Mouse (Mus musculus): ENCODE measurements around the gene Eral1. TPM values are rescaled to one million over a fixed set of nuclear protein-coding genes. Genes with fewer than 3 reads are reported as not detected.
A peak's percentile ranks its signal among the peaks of the same experiment; 100 is the strongest.

Gene Eral1
- polyA plus RNA-seq, 1 experiment from 2014 or later = 32.4 TPM

DNA sequence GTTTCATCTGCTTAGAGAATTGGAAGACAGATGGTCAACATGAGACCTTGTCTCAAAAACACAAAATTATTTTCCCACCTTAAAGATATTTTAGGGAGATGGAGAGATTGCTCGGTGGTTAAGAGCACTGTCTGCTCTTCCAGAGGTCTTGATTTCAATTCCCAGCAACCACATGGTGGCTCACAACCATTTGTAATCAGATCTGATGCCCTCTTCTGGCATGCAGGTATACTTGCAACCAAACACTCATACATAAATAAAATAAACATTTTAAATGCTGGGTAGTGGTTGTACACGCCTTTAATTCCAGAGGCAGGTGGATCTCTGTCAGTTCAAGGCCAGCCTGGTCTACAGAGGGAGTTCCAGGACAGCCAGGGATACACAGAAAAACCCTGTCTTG, 39.3 kb downstream of the Eral1 start:
- WGBS = 77% methylated on average over 2 of the region's 2 CpGs

GRCm38 (mm10) chr11:78037831-78038752, 42.1 kb downstream of the Eral1 start, which contains the start of gene Flot2:
Gene Flot2 (plus strand): TSS chr11:78037931.
- Histone ChIP-seq H3K9me3 (ENCODE audit: control insufficient read depth, low read length) (no peaks in the 10 kb centered on the region), H3K4me2 (ENCODE audit: low read length) (peak within 1 kb of the TSS; percentile 89), H3K4me3 (ENCODE audit: low read depth, low read length) (peak within 1 kb of the TSS; percentile 87), H3K27me3 (replicated peaks; ENCODE audit: control insufficient read depth, insufficient read depth, low read length) (no peaks in the 10 kb centered on the region), H3K27ac (ENCODE audit: low read depth) (peak within 1 kb of the TSS; percentile 38; the same call in 1 of the 2 replicates), H3K36me3 (ENCODE audit: control insufficient read depth, insufficient read depth, low read length) (peaks cover 5% of the 10 kb centered on the region; the same call in 1 of the 2 replicates), H3K9ac (ENCODE audit: low read length) (peak within 1 kb of the TSS; percentile 81), H3K4me1 (replicated peaks; ENCODE audit: control insufficient read depth, insufficient read depth, low read length) (peaks cover 7% of the 10 kb centered on the region)
- ATAC-seq (replicated peaks; ENCODE audit: low FRiP score, low TSS enrichment, low read depth) (peak; percentile 87), DNase-seq (ENCODE audit: low spot score) (peak; percentile 73)
- WGBS = 2% methylated on average over 51 of the region's 55 CpGs

More for the DNA sequence above, 39.3 kb downstream of the Eral1 start:
- Histone ChIP-seq H3K27ac (ENCODE audit: low read depth) (no peak overlapping the region), H3K4me1 (replicated peaks; ENCODE audit: control insufficient read depth, insufficient read depth, low read length) (peaks cover 5% of the 10 kb centered on the region; the same call in 1 of the 2 replicates), H3K36me3 (ENCODE audit: control insufficient read depth, insufficient read depth, low read length) (no peaks in the 10 kb centered on the region), H3K9me3 (ENCODE audit: control insufficient read depth, low read length) (no peaks in the 10 kb centered on the region), H3K4me2 (ENCODE audit: low read length) (no peak overlapping the region), H3K9ac (ENCODE audit: low read length) (no peak overlapping the region), H3K27me3 (replicated peaks; ENCODE audit: control insufficient read depth, insufficient read depth, low read length) (no peaks in the 10 kb centered on the region), H3K4me3 (ENCODE audit: low read depth, low read length) (no peak overlapping the region)
- DNase-seq (ENCODE audit: low spot score) (no peak), ATAC-seq (replicated peaks; ENCODE audit: low FRiP score, low TSS enrichment, low read depth) (no peak)

DNA sequence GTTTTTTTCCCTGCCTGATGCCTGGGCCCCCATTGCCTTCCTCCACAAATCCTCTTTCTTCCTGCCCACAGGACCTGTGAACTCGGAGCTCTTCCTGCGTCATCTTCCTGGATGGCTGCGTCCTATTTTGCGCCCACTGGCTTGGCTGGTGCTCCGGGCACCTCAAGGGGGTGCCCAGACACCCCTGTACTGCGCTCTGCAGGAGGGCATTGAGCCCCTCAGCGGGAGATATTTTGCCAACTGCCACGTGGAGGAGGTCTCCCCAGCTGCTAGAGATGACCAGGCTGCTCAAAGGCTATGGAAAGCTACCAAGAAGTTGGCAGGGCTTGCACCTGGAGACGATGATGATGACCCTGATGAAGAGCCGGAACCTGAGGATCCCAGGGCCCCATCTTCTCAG, 43.4 kb downstream of the Eral1 start:
- no peaks in the 10 kb centered on the region for H3K27me3 ChIP-seq (replicated peaks; ENCODE audit: control insufficient read depth, insufficient read depth, low read length)
- 82% methylated on average over 10 of the region's 10 CpGs for WGBS
- no peak overlapping the region for H3K4me3 ChIP-seq (ENCODE audit: low read depth, low read length)
- no peak overlapping the region for H3K9ac ChIP-seq (ENCODE audit: low read length)
- H3K27ac ChIP-seq (ENCODE audit: low read depth) = no peak overlapping the region
- peaks cover 13% of the 10 kb centered on the region for H3K4me1 ChIP-seq (replicated peaks; ENCODE audit: control insufficient read depth, insufficient read depth, low read length)
- peaks cover 5% of the 10 kb centered on the region; the same call in 1 of the 2 replicates for H3K36me3 ChIP-seq (ENCODE audit: control insufficient read depth, insufficient read depth, low read length)
- ATAC-seq (replicated peaks; ENCODE audit: low FRiP score, low TSS enrichment, low read depth) (no peak), DNase-seq (ENCODE audit: low spot score) (no peak)
- H3K9me3 ChIP-seq (ENCODE audit: control insufficient read depth, low read length) = no peaks in the 10 kb centered on the region
- no peak overlapping the region for H3K4me2 ChIP-seq (ENCODE audit: low read length)

DNA sequence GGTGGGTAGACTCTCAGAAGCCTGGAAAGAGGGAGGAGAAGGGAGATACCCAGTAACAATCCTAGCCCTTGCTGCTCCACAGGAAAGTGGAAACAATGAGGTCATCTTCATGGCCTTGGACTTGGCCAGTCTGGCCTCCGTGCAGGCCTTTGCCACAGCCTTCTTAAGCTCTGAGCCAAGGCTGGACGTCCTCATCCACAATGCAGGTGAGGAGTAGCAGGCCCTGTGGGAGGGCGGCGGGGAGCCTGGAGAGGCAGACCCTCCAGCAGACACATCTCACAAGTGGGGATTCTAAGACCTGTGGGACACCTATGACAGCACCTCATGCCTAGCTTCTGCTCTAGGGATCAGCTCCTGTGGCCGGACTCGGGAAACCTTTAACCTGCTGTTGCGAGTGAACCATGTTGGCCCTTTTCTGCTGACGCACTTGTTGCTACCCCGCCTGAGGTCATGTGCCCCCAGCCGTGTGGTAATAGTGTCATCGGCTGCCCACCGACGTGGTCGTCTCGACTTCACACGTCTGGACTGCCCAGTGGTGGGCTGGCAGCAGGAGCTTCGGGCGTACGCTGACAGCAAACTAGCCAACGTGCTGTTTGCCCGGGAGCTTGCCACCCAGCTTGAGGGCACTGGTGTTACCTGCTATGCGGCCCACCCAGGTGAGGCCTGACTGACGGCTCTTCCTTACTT, 46.1 kb downstream of the Eral1 start:
- WGBS = 94% methylated on average over 23 of the region's 23 CpGs
- Histone ChIP-seq H3K9me3 (ENCODE audit: control insufficient read depth, low read length) (no peaks in the 10 kb centered on the region), H3K27ac (ENCODE audit: low read depth) (no peak overlapping the region), H3K4me3 (ENCODE audit: low read depth, low read length) (no peak overlapping the region), H3K9ac (ENCODE audit: low read length) (no peak overlapping the region), H3K4me2 (ENCODE audit: low read length) (no peak overlapping the region), H3K36me3 (ENCODE audit: control insufficient read depth, insufficient read depth, low read length) (peaks cover 19% of the 10 kb centered on the region), H3K27me3 (replicated peaks; ENCODE audit: control insufficient read depth, insufficient read depth, low read length) (no peaks in the 10 kb centered on the region), H3K4me1 (replicated peaks; ENCODE audit: control insufficient read depth, insufficient read depth, low read length) (peaks cover 20% of the 10 kb centered on the region)
- ATAC-seq (replicated peaks; ENCODE audit: low FRiP score, low TSS enrichment, low read depth) (no peak), DNase-seq (ENCODE audit: low spot score) (no peak)

DNA sequence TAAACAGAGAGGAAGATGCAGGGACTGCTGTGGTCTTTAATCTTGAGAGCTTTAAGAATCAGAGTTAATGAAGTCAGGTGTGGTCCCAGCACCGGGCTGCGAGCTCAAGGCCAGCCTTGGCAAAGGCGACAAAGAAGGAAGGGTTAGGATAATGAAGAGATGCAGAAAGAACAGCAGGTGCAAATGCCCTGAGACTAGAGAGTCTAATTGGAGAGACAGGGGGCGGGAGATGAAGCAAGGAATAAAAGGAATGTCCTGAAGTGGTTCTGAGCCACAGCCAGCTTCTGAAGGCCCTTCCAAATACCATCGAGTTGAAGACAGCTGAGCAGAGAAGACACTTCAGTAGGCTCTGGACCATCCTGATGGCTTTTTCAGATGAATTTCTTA, 47.4 kb downstream of the Eral1 start:
- peaks cover 17% of the 10 kb centered on the region for H3K4me1 ChIP-seq (replicated peaks; ENCODE audit: control insufficient read depth, insufficient read depth, low read length)
- ATAC-seq (replicated peaks; ENCODE audit: low FRiP score, low TSS enrichment, low read depth) = no peak
- peak overlapping the region; percentile 66 for H3K4me3 ChIP-seq (ENCODE audit: low read depth, low read length)
- DNase-seq (ENCODE audit: low spot score) = no peak
- peak overlapping the region; percentile 64 for H3K4me2 ChIP-seq (ENCODE audit: low read length)
- no peaks in the 10 kb centered on the region for H3K9me3 ChIP-seq (ENCODE audit: control insufficient read depth, low read length)
- H3K27me3 ChIP-seq (replicated peaks; ENCODE audit: control insufficient read depth, insufficient read depth, low read length) = no peaks in the 10 kb centered on the region
- peaks cover 32% of the 10 kb centered on the region for H3K36me3 ChIP-seq (ENCODE audit: control insufficient read depth, insufficient read depth, low read length)
- H3K27ac ChIP-seq (ENCODE audit: low read depth) = peak overlapping the region; percentile 80
- 8% methylated on average over 5 of the region's 5 CpGs for WGBS
- peak overlapping the region; percentile 63 for H3K9ac ChIP-seq (ENCODE audit: low read length)

DNA sequence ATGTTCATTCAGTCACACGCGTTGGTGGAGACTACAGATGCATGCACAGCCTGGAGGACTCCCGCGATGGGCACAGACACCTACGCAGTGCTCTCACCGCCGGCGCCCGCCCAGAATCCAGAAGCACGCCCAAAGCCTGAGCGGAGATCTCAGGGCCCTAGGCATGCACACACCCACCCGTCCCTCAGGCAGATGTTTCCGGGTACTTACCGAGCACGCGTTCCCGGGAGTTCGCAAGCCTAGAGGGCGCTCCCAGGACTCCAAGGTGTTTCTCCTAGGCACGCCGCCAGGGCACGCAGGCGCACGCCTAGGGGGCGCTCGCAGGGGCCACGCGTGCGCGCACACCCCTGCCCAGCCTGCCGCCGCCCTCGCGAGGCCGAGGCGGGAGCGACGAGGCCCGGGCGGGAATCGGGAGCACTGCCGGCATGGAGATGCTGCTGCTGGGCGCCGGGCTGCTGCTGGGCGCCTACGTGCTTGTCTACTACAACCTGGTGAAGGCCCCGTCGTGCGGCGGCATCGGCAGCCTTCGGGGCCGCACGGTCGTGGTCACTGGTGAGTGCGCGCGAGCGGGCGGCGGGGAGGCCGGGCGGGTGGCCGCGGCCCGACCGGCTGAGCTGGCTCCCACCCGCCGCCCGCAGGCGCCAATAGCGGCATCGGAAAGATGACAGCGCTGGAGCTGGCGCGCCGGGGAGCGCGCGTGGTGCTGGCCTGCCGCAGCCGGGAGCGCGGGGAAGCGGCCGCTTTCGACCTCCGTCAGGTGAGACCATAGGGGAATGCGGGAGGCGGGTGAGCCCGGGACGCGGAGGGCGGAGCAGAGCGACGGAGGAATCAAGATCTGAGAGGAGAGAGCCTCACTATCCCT, 48.0 kb downstream of the Eral1 start, which contains the start of gene Dhrs13:
TSS of gene Dhrs13 (plus strand) at position 334 of the 862 bp plus-strand sequence.
- WGBS = under 1% methylated on average over 96 of the region's 96 CpGs
- Histone ChIP-seq H3K9ac (ENCODE audit: low read length) (peak within 1 kb of the TSS; percentile 63), H3K4me2 (ENCODE audit: low read length) (peak within 1 kb of the TSS; percentile 64), H3K9me3 (ENCODE audit: control insufficient read depth, low read length) (no peaks in the 10 kb centered on the region), H3K27ac (ENCODE audit: low read depth) (peak within 1 kb of the TSS; percentile 80), H3K36me3 (ENCODE audit: control insufficient read depth, insufficient read depth, low read length) (peaks cover 38% of the 10 kb centered on the region), H3K4me3 (ENCODE audit: low read depth, low read length) (peak within 1 kb of the TSS; percentile 66), H3K27me3 (replicated peaks; ENCODE audit: control insufficient read depth, insufficient read depth, low read length) (no peaks in the 10 kb centered on the region), H3K4me1 (replicated peaks; ENCODE audit: control insufficient read depth, insufficient read depth, low read length) (peaks cover 15% of the 10 kb centered on the region)
- DNase-seq (ENCODE audit: low spot score) (peak; percentile 96), ATAC-seq (replicated peaks; ENCODE audit: low FRiP score, low TSS enrichment, low read depth) (peak; percentile 89)

- Histone ChIP-seq H3K36me3 (ENCODE audit: control insufficient read depth, insufficient read depth, low read length) (peaks cover 46% of the 10 kb centered on the region), H3K27me3 (replicated peaks; ENCODE audit: control insufficient read depth, insufficient read depth, low read length) (no peaks in the 10 kb centered on the region), H3K27ac (ENCODE audit: low read depth) (no peak overlapping the region), H3K4me2 (ENCODE audit: low read length) (peak overlapping the region; percentile 64), H3K4me1 (replicated peaks; ENCODE audit: control insufficient read depth, insufficient read depth, low read length) (peaks cover 15% of the 10 kb centered on the region), H3K9me3 (ENCODE audit: control insufficient read depth, low read length) (no peaks in the 10 kb centered on the region), H3K4me3 (ENCODE audit: low read depth, low read length) (peak overlapping the region; percentile 66), H3K9ac (ENCODE audit: low read length) (peak overlapping the region; percentile 63; the same call in 1 of the 2 replicates)
- ATAC-seq (replicated peaks; ENCODE audit: low FRiP score, low TSS enrichment, low read depth) (no peak), DNase-seq (ENCODE audit: low spot score) (no peak)
- WGBS = 39% methylated on average over 6 of the region's 6 CpGs
Measured at GRCm38 (mm10) chr11:78031389-78031788, 48.8 kb downstream of the Eral1 start.

GRCm38 (mm10) chr11:78030600-78030999, 49.6 kb downstream of the Eral1 start:
- Histone ChIP-seq H3K27me3 (replicated peaks; ENCODE audit: control insufficient read depth, insufficient read depth, low read length) (no peaks in the 10 kb centered on the region), H3K9ac (ENCODE audit: low read length) (no peak overlapping the region), H3K4me3 (ENCODE audit: low read depth, low read length) (no peak overlapping the region), H3K4me1 (replicated peaks; ENCODE audit: control insufficient read depth, insufficient read depth, low read length) (peaks cover 15% of the 10 kb centered on the region), H3K9me3 (ENCODE audit: control insufficient read depth, low read length) (no peaks in the 10 kb centered on the region), H3K4me2 (ENCODE audit: low read length) (no peak overlapping the region), H3K36me3 (ENCODE audit: control insufficient read depth, insufficient read depth, low read length) (peaks cover 54% of the 10 kb centered on the region), H3K27ac (ENCODE audit: low read depth) (no peak overlapping the region)
- no peak for ATAC-seq (replicated peaks; ENCODE audit: low FRiP score, low TSS enrichment, low read depth)
- WGBS = 66% methylated on average over 2 of the region's 2 CpGs
- no peak for DNase-seq (ENCODE audit: low spot score)

Measured in intestine, embryonic 14.5 days (tissue).